Mouse (Mus musculus): ENCODE results near the gene Ntan1. TPM values are rescaled to one million over a fixed set of nuclear protein-coding genes. Genes with fewer than 3 reads are reported as not detected.

Gene Ntan1
- polyA plus RNA-seq, 1 experiment = 34.3 TPM

DNA sequence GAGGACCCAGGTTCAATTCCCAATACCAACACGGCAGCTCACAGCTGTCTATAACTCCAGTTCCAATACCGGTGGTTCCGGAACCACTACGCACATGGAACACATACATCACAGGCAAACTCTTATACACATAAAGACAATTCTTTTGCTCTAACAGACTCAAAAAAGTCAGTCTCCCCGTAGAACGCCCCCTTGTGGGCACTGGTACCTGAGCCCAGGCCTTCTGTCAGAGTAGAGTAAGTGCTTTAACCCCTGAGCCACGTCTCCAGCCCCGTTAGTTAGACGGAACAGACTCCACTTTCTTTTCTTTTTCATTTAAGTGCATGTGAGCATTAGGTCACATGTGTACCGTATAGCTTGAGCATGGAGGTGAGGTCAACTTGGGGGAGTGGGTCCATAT is 11.8 kb downstream of the Ntan1 start:
- Histone ChIP-seq H3K4me3 (replicated peaks) (no peak overlapping the region), H3K4me1 (peaks cover 19% of the 10 kb centered on the region), H3K9me3 (no peaks in the 10 kb centered on the region), H3K36me3 (replicated peaks; ENCODE audit: low read length) (peaks cover 96% of the 10 kb centered on the region), H3K27me3 (replicated peaks) (no peaks in the 10 kb centered on the region)
- TF ChIP-seq FLI1 (IDR thresholded peaks at IDR 0.05; ENCODE audit: low read length) (no peak), GATA1 (IDR thresholded peaks at IDR 0.05; ENCODE audit: borderline replicate concordance, low read length) (no peak)

- no peak for TF ChIP-seq FLI1 (IDR thresholded peaks at IDR 0.05; ENCODE audit: low read length)
- no peak for TF ChIP-seq GATA1 (IDR thresholded peaks at IDR 0.05; ENCODE audit: borderline replicate concordance, low read length)
- Histone ChIP-seq H3K36me3 (replicated peaks; ENCODE audit: low read length) (peaks cover 98% of the 10 kb centered on the region), H3K27me3 (replicated peaks) (no peaks in the 10 kb centered on the region)
Measured at GRCm38 (mm10) chr16:13831606-13832005, 13.0 kb downstream of the Ntan1 start.

DNA sequence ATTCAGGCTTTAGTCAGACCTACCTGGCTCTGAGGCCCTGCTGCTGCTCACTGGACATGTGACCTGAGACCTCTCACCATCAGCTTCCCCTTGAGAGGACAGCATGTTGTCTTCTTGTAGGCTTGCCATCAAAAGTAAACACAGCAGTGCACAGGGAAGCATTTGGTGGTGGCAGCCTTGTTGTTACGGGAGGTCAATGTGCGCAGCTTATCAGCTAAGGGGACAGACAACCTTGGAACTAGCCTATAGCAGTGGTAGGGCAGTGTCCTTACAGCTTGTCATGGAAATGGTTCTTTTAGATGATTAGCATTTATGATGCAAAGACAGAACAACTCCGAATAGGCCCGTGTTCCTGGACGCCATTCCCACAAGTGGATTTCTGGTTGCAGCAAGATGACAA is 15.7 kb downstream of the Ntan1 start:
- H3K27me3 ChIP-seq (replicated peaks) = no peaks in the 10 kb centered on the region
- no peak overlapping the region for H3K4me3 ChIP-seq (replicated peaks)
- H3K36me3 ChIP-seq (replicated peaks; ENCODE audit: low read length) = peaks cover 99% of the 10 kb centered on the region
- no peaks in the 10 kb centered on the region for H3K9me3 ChIP-seq
- H3K4me1 ChIP-seq = no peaks in the 10 kb centered on the region
- TF ChIP-seq FLI1 (IDR thresholded peaks at IDR 0.05; ENCODE audit: low read length) (no peak), GATA1 (IDR thresholded peaks at IDR 0.05; ENCODE audit: borderline replicate concordance, low read length) (no peak)

More at GRCm38 (mm10) chr16:13831606-13832005, 13.0 kb downstream of the Ntan1 start:
- H3K9me3 ChIP-seq = no peaks in the 10 kb centered on the region
- no peak overlapping the region for H3K4me3 ChIP-seq (replicated peaks)
- peaks cover 8% of the 10 kb centered on the region for H3K4me1 ChIP-seq

DNA sequence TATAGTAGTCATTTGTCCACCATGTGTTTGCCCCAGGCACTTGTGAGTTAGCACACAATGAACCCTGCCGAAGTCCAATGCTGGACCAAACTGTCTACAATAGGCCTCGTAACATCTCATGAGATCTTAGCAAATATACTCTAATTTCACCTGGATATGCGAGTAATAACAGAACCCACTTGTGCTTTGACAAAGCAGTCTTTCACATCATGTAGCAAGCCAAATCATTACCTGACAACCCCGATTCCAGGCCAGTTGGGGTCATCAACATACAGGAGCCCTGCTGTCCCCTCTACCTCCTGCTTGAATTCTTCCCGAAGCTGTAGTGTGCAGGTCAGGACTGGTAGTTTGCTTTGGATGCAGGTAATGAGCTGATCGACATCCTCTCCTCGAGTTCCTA is 21.4 kb downstream of the Ntan1 start:
- Histone ChIP-seq H3K9me3 (no peaks in the 10 kb centered on the region), H3K4me3 (replicated peaks) (no peak overlapping the region), H3K27me3 (replicated peaks) (no peaks in the 10 kb centered on the region), H3K36me3 (replicated peaks; ENCODE audit: low read length) (peaks cover 95% of the 10 kb centered on the region), H3K4me1 (no peaks in the 10 kb centered on the region)
- TF ChIP-seq GATA1 (IDR thresholded peaks at IDR 0.05; ENCODE audit: borderline replicate concordance, low read length) (no peak), FLI1 (IDR thresholded peaks at IDR 0.05; ENCODE audit: low read length) (no peak)

DNA sequence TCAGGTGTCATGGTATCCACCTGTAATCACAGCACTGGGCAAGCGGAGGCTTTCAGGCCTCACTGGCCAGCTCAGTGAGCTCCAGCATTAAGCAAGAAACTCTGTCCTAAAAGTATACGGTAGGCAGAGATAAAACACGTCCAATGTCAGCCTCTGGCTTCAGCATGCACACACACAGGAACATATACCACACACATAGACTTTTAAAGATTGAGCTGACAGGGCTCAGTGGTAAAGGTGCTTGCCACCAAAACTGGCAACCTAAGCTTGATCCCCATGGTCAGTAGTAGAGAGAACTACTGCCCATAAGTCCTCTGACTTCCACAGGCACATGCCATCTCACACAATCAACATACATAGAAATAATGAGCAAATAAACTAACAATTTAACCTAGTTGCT is 22.3 kb downstream of the Ntan1 start:
- peaks cover 93% of the 10 kb centered on the region for H3K36me3 ChIP-seq (replicated peaks; ENCODE audit: low read length)

GRCm38 (mm10) chr16:13845031-13845430 is 26.4 kb downstream of the Ntan1 start:
- Histone ChIP-seq H3K9me3 (no peaks in the 10 kb centered on the region), H3K36me3 (replicated peaks; ENCODE audit: low read length) (peaks cover 79% of the 10 kb centered on the region), H3K27me3 (replicated peaks) (no peaks in the 10 kb centered on the region), H3K4me3 (replicated peaks) (no peak overlapping the region), H3K4me1 (peaks cover 16% of the 10 kb centered on the region)
- no peak for TF ChIP-seq FLI1 (IDR thresholded peaks at IDR 0.05; ENCODE audit: low read length)
- no peak for TF ChIP-seq GATA1 (IDR thresholded peaks at IDR 0.05; ENCODE audit: borderline replicate concordance, low read length)

More for the DNA sequence above, 22.3 kb downstream of the Ntan1 start:
- Histone ChIP-seq H3K9me3 (no peaks in the 10 kb centered on the region), H3K27me3 (replicated peaks) (no peaks in the 10 kb centered on the region), H3K4me3 (replicated peaks) (no peak overlapping the region), H3K4me1 (no peaks in the 10 kb centered on the region)
- TF ChIP-seq FLI1 (IDR thresholded peaks at IDR 0.05; ENCODE audit: low read length) = no peak
- no peak for TF ChIP-seq GATA1 (IDR thresholded peaks at IDR 0.05; ENCODE audit: borderline replicate concordance, low read length)

DNA sequence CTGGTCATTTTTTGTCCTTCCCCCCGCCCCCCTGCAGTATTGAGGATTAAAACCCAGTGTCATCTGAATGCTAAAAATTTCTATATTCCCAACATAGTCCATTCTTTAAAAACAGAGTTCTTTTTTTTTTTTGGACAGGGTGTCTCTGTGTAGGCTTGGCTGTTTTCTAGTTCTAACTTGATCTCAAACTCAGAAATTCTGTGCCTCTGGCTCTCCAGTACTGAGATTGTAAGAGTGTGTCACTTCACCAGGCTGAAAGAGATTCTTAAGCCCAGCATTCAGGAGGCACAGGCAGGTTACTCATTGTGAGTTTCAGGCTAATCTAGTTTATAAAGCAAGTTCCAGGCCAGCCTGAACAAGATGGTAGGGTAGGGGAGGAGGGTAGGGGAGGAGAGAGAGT is 28.0 kb downstream of the Ntan1 start:
- no peak for TF ChIP-seq FLI1 (IDR thresholded peaks at IDR 0.05; ENCODE audit: low read length)
- TF ChIP-seq GATA1 (IDR thresholded peaks at IDR 0.05; ENCODE audit: borderline replicate concordance, low read length) = no peak
- Histone ChIP-seq H3K27me3 (replicated peaks) (no peaks in the 10 kb centered on the region), H3K36me3 (replicated peaks; ENCODE audit: low read length) (peaks cover 66% of the 10 kb centered on the region), H3K4me3 (replicated peaks) (no peak overlapping the region), H3K9me3 (no peaks in the 10 kb centered on the region), H3K4me1 (peaks cover 16% of the 10 kb centered on the region)

DNA sequence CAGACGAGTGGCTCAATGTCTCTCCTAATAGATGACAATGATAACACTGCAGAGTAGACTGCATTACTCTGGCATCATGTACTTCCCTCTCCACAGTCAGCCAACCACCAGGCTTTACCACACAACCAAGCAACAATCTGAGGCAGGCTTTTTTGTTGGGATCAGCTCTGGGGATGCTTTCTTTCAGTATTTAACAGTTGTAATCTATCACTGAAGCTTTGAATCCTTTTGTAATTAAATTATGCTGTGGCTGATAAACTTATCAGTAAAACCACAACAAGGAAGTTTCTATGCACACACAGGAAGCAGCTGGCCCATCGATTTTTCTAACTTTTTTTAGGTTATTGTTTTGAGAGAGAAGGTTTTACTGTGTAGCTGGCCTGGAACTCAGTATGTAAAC is 29.7 kb downstream of the Ntan1 start:
- Histone ChIP-seq H3K9me3 (no peaks in the 10 kb centered on the region), H3K4me3 (replicated peaks) (no peak overlapping the region), H3K36me3 (replicated peaks; ENCODE audit: low read length) (peaks cover 63% of the 10 kb centered on the region), H3K27me3 (replicated peaks) (no peaks in the 10 kb centered on the region), H3K4me1 (peaks cover 16% of the 10 kb centered on the region)
- TF ChIP-seq GATA1 (IDR thresholded peaks at IDR 0.05; ENCODE audit: borderline replicate concordance, low read length) = no peak
- no peak for TF ChIP-seq FLI1 (IDR thresholded peaks at IDR 0.05; ENCODE audit: low read length)

DNA sequence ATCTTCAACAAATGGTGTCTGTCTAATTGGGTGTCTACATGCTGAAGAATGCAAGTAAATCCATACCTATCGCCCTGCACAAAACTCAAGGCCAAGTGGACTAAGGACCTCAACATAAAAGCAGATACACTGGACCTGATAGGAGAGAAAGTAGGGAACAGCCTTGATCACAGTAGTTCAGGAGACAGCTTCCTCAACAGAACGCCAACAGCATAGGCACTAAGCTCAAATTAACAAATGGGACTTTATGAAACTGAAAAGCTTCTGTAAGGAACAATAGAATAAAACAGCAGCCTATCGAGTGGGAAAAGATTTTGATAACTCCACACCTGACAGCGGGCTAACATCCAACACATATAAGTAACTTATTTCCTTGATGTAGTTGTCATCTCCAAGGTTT is 32.8 kb downstream of the Ntan1 start:
- peaks cover 60% of the 10 kb centered on the region for H3K36me3 ChIP-seq (replicated peaks; ENCODE audit: low read length)

GRCm38 (mm10) chr16:13853886-13854285 is 35.2 kb downstream of the Ntan1 start:
- no peak for TF ChIP-seq FLI1 (IDR thresholded peaks at IDR 0.05; ENCODE audit: low read length)
- no peak for TF ChIP-seq GATA1 (IDR thresholded peaks at IDR 0.05; ENCODE audit: borderline replicate concordance, low read length)
- Histone ChIP-seq H3K36me3 (replicated peaks; ENCODE audit: low read length) (peaks cover 68% of the 10 kb centered on the region), H3K4me3 (replicated peaks) (no peak overlapping the region), H3K9me3 (no peaks in the 10 kb centered on the region), H3K27me3 (replicated peaks) (no peaks in the 10 kb centered on the region), H3K4me1 (peaks cover 8% of the 10 kb centered on the region)

More for the DNA sequence above, 32.8 kb downstream of the Ntan1 start:
- Histone ChIP-seq H3K4me1 (peaks cover 12% of the 10 kb centered on the region), H3K4me3 (replicated peaks) (no peak overlapping the region), H3K9me3 (no peaks in the 10 kb centered on the region), H3K27me3 (replicated peaks) (no peaks in the 10 kb centered on the region)
- no peak for TF ChIP-seq FLI1 (IDR thresholded peaks at IDR 0.05; ENCODE audit: low read length)
- no peak for TF ChIP-seq GATA1 (IDR thresholded peaks at IDR 0.05; ENCODE audit: borderline replicate concordance, low read length)

DNA sequence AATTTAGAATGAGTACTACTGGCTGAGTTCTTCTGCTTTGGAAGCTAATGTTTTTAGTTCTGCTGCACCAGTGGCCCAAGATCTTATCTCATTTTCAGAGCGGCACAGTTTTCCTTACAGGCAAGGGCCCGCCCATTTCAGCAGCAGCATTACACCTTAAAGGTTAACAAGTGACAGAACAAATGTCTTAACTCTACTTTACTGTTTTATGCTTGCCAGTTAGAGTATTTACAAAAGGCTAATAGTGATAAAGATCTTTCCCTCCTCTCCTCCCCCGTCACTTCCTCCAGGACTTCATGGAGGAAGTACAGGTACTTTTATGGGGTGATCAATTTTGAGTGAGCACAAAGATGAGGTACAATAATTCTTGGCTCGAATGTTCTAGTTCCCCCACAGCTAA is 47.4 kb downstream of the Ntan1 start:
- H3K9me3 ChIP-seq = no peaks in the 10 kb centered on the region
- no peaks in the 10 kb centered on the region; the same call in 1 of the 2 replicates for H3K4me1 ChIP-seq
- peaks cover 64% of the 10 kb centered on the region for H3K36me3 ChIP-seq (replicated peaks; ENCODE audit: low read length)
- TF ChIP-seq FLI1 (IDR thresholded peaks at IDR 0.05; ENCODE audit: low read length) (no peak), GATA1 (IDR thresholded peaks at IDR 0.05; ENCODE audit: borderline replicate concordance, low read length) (no peak)
- no peaks in the 10 kb centered on the region for H3K27me3 ChIP-seq (replicated peaks)
- no peak overlapping the region for H3K4me3 ChIP-seq (replicated peaks)
